In the genomic region with DNA sequence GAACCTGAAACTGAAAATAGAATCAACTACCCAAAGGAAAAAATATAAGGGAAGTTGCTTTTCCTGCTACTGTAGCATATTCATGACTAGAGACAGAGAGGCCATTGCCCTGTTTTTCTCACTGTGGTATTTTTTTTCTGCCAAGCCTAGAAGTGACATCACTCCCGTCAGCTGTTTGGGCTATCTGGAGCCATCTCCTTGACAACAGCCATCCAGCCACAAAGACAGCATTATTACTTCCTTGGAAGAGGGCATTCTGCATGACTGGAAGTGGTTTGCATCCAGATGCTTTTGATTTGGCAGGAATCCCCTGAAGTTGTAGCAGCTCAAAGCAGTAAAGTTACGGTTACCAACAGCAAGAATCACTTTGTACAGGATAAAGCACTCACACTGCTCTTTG, we compare ENCODE assay signal across 8 mouse cellular contexts. TPM values are rescaled to one million over a fixed set of nuclear protein-coding genes. Genes with fewer than 3 reads are reported as not detected.
A peak's percentile ranks its signal among the peaks of the same experiment; 100 is the strongest.
DNase-seq lines count a peak whose midpoint lies in the region; ATAC-seq and TF ChIP-seq lines count a peak whose summit lies in the region.
"Had no signal": no experiment of that assay in that cellular context is flagged by ENCODE, and none has a peak within 500 bp of the region (broad histone marks: within the 10 kb centered on the region; RNA-seq: fewer than 3 reads in every experiment).

No protein-coding gene starts in this region.

- TF ChIP-seq CTCF in hindbrain, postnatal 0 days (IDR thresholded peaks at IDR 0.05; ENCODE audit: low read depth): no peak

- no peak overlapping the region for H3K4me3 ChIP-seq in hindbrain, postnatal 0 days (ENCODE audit: low read length)
- H3K4me3 ChIP-seq in heart, embryonic 10.5 days: no peak overlapping the region

- H3K27me3 ChIP-seq in hindbrain, postnatal 0 days (ENCODE audit: insufficient read depth, low read length): no peaks in the 10 kb centered on the region
- no peaks in the 10 kb centered on the region for H3K27me3 ChIP-seq in heart, embryonic 10.5 days (ENCODE audit: insufficient read depth, poor library complexity, severe bottlenecking)

- no peaks in the 10 kb centered on the region for H3K9me3 ChIP-seq in hindbrain, postnatal 0 days (ENCODE audit: low read length)
- no peaks in the 10 kb centered on the region for H3K9me3 ChIP-seq in heart, embryonic 10.5 days

- peak overlapping the region; percentile 73 for H3K27ac ChIP-seq in hindbrain, postnatal 0 days
- no peak overlapping the region for H3K27ac ChIP-seq in heart, embryonic 10.5 days

- intact Hi-C loops in left cerebral cortex, postnatal 4 days (cut with DNase I): no loop called here

- H3K4me1 ChIP-seq in hindbrain, postnatal 0 days (ENCODE audit: insufficient read depth, low read length): peaks cover 3% of the 10 kb centered on the region; the same call in 1 of the 2 replicates
- H3K4me1 ChIP-seq in heart, embryonic 10.5 days: peaks cover 8% of the 10 kb centered on the region

- no peak overlapping the region for H3K4me2 ChIP-seq in hindbrain, postnatal 0 days (ENCODE audit: low read depth, low read length)

- no peaks in the 10 kb centered on the region for H3K36me3 ChIP-seq in hindbrain, postnatal 0 days (ENCODE audit: insufficient read depth, low read length)
- H3K36me3 ChIP-seq in heart, embryonic 10.5 days: no peaks in the 10 kb centered on the region

- ATAC-seq in hindbrain, postnatal 0 days: peak; percentile 63
- no peak for ATAC-seq in activated CD4-positive, CD25-positive, alpha-beta regulatory T cell, adult 4 months

- DNase-seq in left cerebral cortex, adult 9 months (ENCODE audit: low spot score in 2 of 2): peak; percentile 59 to 60
- DNase-seq in left cerebral cortex, postnatal 4 days: no peak
- peak; percentile 76 for DNase-seq in embryo, embryonic 10.5 days (ENCODE audit: low spot score)
- DNase-seq in hindbrain, postnatal 0 days (ENCODE audit: low spot score): peak; percentile 78
- DNase-seq in retina, postnatal 1 day: peak; percentile 86
- no peak for DNase-seq in heart, embryonic 10.5 days (ENCODE audit: low spot score)
- DNase-seq: kidney, adult 8-10 months had no signal

- H3K9ac ChIP-seq in hindbrain, postnatal 0 days (replicated peaks; ENCODE audit: low read length): no peak overlapping the region

- WGBS in hindbrain, postnatal 0 days: 13% methylated on average over 2 of the region's 2 CpGs
- WGBS in heart, embryonic 10.5 days: 68% methylated on average over 2 of the region's 2 CpGs

RNA-seq across cellular contexts. Expression of a gene that starts 1.9 kb away (rescaled TPM):
- 10 to 100 TPM; 15.2 to 23.1 TPM for total RNA-seq in left cerebral cortex, postnatal 4 days (2021)
- total RNA-seq in hindbrain, postnatal 0 days (2014; rRNA removed): 11.4 and 19.9 TPM in 2 replicates
- polyA plus RNA-seq in hindbrain, postnatal 0 days (2015; fragmentation: Nextera tagmentation; extraction: Ambion mirVana): 8.6 and 8.9 TPM in 2 replicates
- 14.2 and 17.7 TPM in 2 replicates for polyA plus RNA-seq in heart, embryonic 10.5 days (2016; fragmentation: Nextera tagmentation; extraction: Ambion mirVana)
- polyA plus RNA-seq in activated CD4-positive, CD25-positive, alpha-beta regulatory T cell, adult 4 months (2017; shearing (Covaris generic)): 10 to 100 TPM in 1 of 2 experiments, 1 to 10 TPM in 1; 5.5 to 24.3 TPM

Comparison
In these comparisons a context has a peak if more than half of its experiments do, and no peak if none do; other contexts are left out.
1. DNase-seq: peak in left cerebral cortex, adult 9 months (2 of 2), embryo, embryonic 10.5 days (single experiment), hindbrain, postnatal 0 days (single experiment) and retina, postnatal 1 day (single experiment); none in left cerebral cortex, postnatal 4 days (single experiment) and heart, embryonic 10.5 days (single experiment).